Mouse (Mus musculus) neural tube, embryonic 11.5 days (tissue): Measurements from ENCODE around the gene Sox18. TPM values are rescaled to one million over a fixed set of nuclear protein-coding genes. Genes with fewer than 3 reads are reported as not detected.

ENCODE experiments used
- ATAC-seq: fragments of 200-750 bp; cut with Nextera tagmentation; 2 replicates; pipeline ENCODE4 v1.8.0; 2017; ENCODE audit warnings: moderate number of reproducible peaks, mild to moderate bottlenecking, moderate TSS enrichment, moderate library complexity; ENCODE audit not compliant: insufficient read depth, low FRiP score, low TSS enrichment
- DNase-seq: peaks from one replicate; pipeline ENCODE4 v3.0.0-alpha.2; 2015; ENCODE audit warnings: low spot score
- H3K27ac ChIP-seq: fragments of 300-500 bp; sonication (generic); 2 replicates; pipeline ENCODE4 v1.5.1; 2014; ENCODE audit warnings: low read depth, mild to moderate bottlenecking, low read length
- H3K27me3 ChIP-seq: fragments of 300-500 bp; sonication (generic); 2 replicates; pipeline ENCODE4 v1.6.1; 2014; ENCODE audit warnings: mild to moderate bottlenecking, low read length, mixed read lengths; ENCODE audit not compliant: control insufficient read depth, insufficient read depth
- H3K36me3 ChIP-seq: fragments of 300-500 bp; sonication (generic); 2 replicates; pipeline ENCODE4 v1.6.1; 2014; ENCODE audit warnings: mild to moderate bottlenecking, low read length, moderate library complexity, mixed read lengths; ENCODE audit not compliant: control insufficient read depth, insufficient read depth
- H3K4me1 ChIP-seq: fragments of 300-500 bp; sonication (generic); 2 replicates; pipeline ENCODE4 v1.6.1; 2014; ENCODE audit warnings: low read length, mixed read lengths; ENCODE audit not compliant: control insufficient read depth, insufficient read depth
- H3K4me2 ChIP-seq: fragments of 300-500 bp; sonication (generic); 2 replicates; pipeline ENCODE4 v1.6.1; 2014; ENCODE audit warnings: low read depth, mild to moderate bottlenecking, moderate library complexity
- H3K4me3 ChIP-seq: fragments of 300-500 bp; sonication (generic); 2 replicates; pipeline ENCODE4 v1.5.1; 2014; ENCODE audit warnings: low read depth, low read length
- H3K9ac ChIP-seq: fragments of 300-500 bp; sonication (generic); 2 replicates; pipeline ENCODE4 v1.6.1; 2014; ENCODE audit warnings: mild to moderate bottlenecking, low read length
- H3K9me3 ChIP-seq: fragments of 300-500 bp; sonication (generic); 2 replicates; pipeline ENCODE4 v1.6.1; 2016; ENCODE audit warnings: low read length; ENCODE audit not compliant: control insufficient read depth
- WGBS: fragments of 180-500 bp; shearing (Covaris S2); extraction: QIAGEN DNeasy Blood & Tissue Kit; methylation state at CpG from one replicate; pipeline ENCODE4 v1.1.7; 2014; 5-methylcytosine and 5-hydroxymethylcytosine counted together
- polyA plus RNA-seq: library from polyadenylated mRNA; unstranded; fragments of >200 nt; fragmentation: Nextera tagmentation; extraction: Ambion mirVana; gene quantifications from 2 replicates; pipeline ENCODE4 v1.2.1, GENCODE M21; 2014

Gene Sox18
- polyA plus RNA-seq, 1 experiment from 2014 or later = 18.1 TPM

GRCm38 (mm10) chr2:181646626-181647472, 24.6 kb downstream of the Sox18 start:
- peaks cover 8% of the 10 kb centered on the region; the same call in 1 of the 2 replicates for H3K36me3 ChIP-seq

DNA sequence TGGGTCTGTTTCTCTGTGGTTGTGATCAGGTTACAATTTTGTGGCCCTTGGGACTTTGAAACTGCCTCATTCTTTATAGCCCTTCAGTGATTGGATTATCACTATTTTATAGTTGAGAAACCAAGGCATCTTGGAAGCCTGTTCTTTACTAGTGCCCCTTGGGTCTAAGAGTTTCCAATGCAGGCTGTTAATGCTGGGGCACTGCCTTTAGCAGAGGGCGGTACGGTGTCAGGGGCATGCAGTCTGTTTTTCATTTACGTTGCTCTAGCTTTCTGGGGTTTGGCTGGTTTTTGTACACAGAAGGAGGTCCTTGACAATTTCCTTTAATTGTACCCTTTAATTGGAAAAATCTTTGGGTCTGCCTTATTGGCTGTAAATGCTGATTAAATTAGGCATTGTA, 25.8 kb downstream of the Sox18 start:
- Histone ChIP-seq H3K27ac (no peak overlapping the region), H3K4me2 (no peak overlapping the region), H3K9ac (no peak overlapping the region), H3K4me1 (no peaks in the 10 kb centered on the region), H3K36me3 (peaks cover 8% of the 10 kb centered on the region; the same call in 1 of the 2 replicates), H3K9me3 (no peaks in the 10 kb centered on the region), H3K4me3 (no peak overlapping the region), H3K27me3 (no peaks in the 10 kb centered on the region)
- DNase-seq (no peak), ATAC-seq (no peak)
- 97% methylated on average over 3 of the region's 3 CpGs for WGBS

More at GRCm38 (mm10) chr2:181646626-181647472, 24.6 kb downstream of the Sox18 start:
- H3K4me3 ChIP-seq = no peak overlapping the region
- no peaks in the 10 kb centered on the region for H3K9me3 ChIP-seq
- no peak overlapping the region for H3K9ac ChIP-seq
- 86% methylated on average over 6 of the region's 6 CpGs for WGBS
- H3K4me1 ChIP-seq = no peaks in the 10 kb centered on the region
- no peak for ATAC-seq
- H3K4me2 ChIP-seq = no peak overlapping the region
- no peak overlapping the region for H3K27ac ChIP-seq
- no peak for DNase-seq
- H3K27me3 ChIP-seq = no peaks in the 10 kb centered on the region

DNA sequence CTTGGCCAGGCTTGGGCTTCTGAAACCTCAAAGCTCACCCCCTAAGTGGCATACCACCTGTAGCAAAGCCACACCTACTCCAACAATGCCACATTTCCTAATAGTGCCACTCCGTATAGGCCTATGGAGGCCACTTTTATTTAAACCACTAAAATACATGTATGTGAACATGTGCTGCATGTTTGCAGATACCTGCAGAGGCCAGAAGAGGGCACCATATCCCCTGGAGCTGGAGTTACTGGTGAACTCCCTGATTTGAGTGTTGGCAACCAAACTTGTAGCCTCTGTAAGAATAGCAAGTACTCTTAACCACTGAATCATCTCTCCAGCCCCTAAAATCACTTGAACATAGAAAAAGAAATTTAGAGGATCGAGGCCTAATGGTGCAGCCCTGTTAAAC, 27.1 kb downstream of the Sox18 start:
- Histone ChIP-seq H3K36me3 (peaks cover 3% of the 10 kb centered on the region; the same call in 1 of the 2 replicates), H3K4me3 (no peak overlapping the region), H3K27me3 (no peaks in the 10 kb centered on the region), H3K4me1 (no peaks in the 10 kb centered on the region), H3K9me3 (no peaks in the 10 kb centered on the region), H3K9ac (no peak overlapping the region), H3K4me2 (no peak overlapping the region), H3K27ac (no peak overlapping the region)
- WGBS = 89% methylated on average over 2 of the region's 2 CpGs
- peak; percentile 19 for DNase-seq
- no peak for ATAC-seq

GRCm38 (mm10) chr2:181635865-181636264, 35.6 kb downstream of the Sox18 start:
- no peak for DNase-seq
- Histone ChIP-seq H3K4me3 (no peak overlapping the region), H3K9me3 (no peaks in the 10 kb centered on the region), H3K36me3 (peaks cover 18% of the 10 kb centered on the region), H3K27ac (no peak overlapping the region), H3K27me3 (no peaks in the 10 kb centered on the region), H3K4me2 (no peak overlapping the region), H3K4me1 (no peaks in the 10 kb centered on the region), H3K9ac (no peak overlapping the region)
- ATAC-seq = no peak
- WGBS = 93% methylated on average over 3 of the region's 3 CpGs

DNA sequence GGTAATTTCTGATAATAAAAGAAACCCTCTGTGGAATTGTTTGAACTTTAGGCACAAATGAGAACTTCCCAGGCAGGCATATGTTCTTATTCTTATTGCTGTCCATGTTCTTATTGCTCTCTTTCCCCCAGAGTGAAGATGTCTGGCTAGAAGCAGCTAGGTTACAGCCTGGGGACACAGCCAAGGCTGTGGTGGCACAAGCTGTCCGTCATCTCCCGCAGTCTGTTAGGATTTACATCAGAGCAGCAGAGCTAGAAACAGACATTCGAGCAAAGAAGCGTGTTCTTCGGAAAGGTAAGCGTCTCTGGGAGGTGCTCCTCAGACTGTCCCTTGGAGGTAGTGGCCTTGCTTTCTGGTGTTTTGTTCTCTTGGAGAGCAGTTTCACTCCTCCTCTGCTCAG, 38.8 kb downstream of the Sox18 start:
- Histone ChIP-seq H3K4me2 (no peak overlapping the region), H3K9ac (no peak overlapping the region), H3K36me3 (peaks cover 18% of the 10 kb centered on the region), H3K27me3 (no peaks in the 10 kb centered on the region), H3K4me3 (no peak overlapping the region), H3K9me3 (no peaks in the 10 kb centered on the region), H3K27ac (no peak overlapping the region), H3K4me1 (no peaks in the 10 kb centered on the region)
- ATAC-seq (no peak), DNase-seq (no peak)
- 97% methylated on average over 6 of the region's 6 CpGs for WGBS

DNA sequence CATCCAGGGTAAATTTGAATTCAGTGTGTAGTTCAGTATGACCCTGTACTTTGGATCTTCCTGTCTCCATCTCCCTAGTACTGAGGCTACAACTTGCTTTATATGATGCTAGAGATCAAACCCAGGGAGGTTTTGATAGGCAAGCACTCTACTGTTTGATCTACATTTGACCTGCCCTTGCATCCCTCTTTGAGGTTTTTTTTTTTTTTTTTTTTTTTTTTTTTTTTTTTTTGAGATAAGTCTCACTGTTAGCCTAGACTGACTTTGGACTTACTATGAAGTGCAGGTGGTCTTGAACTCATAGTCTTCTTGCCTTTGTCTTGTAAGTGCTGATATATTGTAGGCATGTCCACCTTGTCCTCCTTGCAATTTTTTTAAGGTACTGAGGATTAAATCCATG, 43.0 kb downstream of the Sox18 start:
- peaks cover 7% of the 10 kb centered on the region for H3K36me3 ChIP-seq
- H3K4me1 ChIP-seq = no peaks in the 10 kb centered on the region
- ATAC-seq (no peak), DNase-seq (no peak)
- H3K27ac ChIP-seq = no peak overlapping the region
- H3K4me3 ChIP-seq = no peak overlapping the region
- H3K9ac ChIP-seq = no peak overlapping the region
- H3K27me3 ChIP-seq = no peaks in the 10 kb centered on the region
- no peaks in the 10 kb centered on the region for H3K9me3 ChIP-seq
- H3K4me2 ChIP-seq = no peak overlapping the region

GRCm38 (mm10) chr2:181623401-181623800, 48.0 kb downstream of the Sox18 start:
- H3K9me3 ChIP-seq = no peaks in the 10 kb centered on the region
- DNase-seq = no peak
- H3K27me3 ChIP-seq = no peaks in the 10 kb centered on the region
- no peak for ATAC-seq
- H3K4me2 ChIP-seq = no peak overlapping the region
- H3K27ac ChIP-seq = no peak overlapping the region
- H3K4me1 ChIP-seq = no peaks in the 10 kb centered on the region
- H3K9ac ChIP-seq = no peak overlapping the region
- H3K36me3 ChIP-seq = peaks cover 4% of the 10 kb centered on the region
- no peak overlapping the region for H3K4me3 ChIP-seq

Other genes with a start within 250 kb of the Sox18 start
- gene Zbtb46, start 212.2 kb downstream of the Sox18 start, polyA plus RNA-seq = 20.2 and 21.9 TPM in 2 replicates
- 0.22 TPM in 1 of 2 replicates, not detected in the other for gene Abhd16b, start 178.4 kb downstream of the Sox18 start, polyA plus RNA-seq
- 141 and 142 TPM in 2 replicates for gene Tpd52l2, start 174.5 kb downstream of the Sox18 start, polyA plus RNA-seq
- gene Dnajc5, start 151.2 kb downstream of the Sox18 start, polyA plus RNA-seq = 107 and 120 TPM in 2 replicates
- gene Uckl1, start 86.7 kb downstream of the Sox18 start, polyA plus RNA-seq = 51.8 and 52.2 TPM in 2 replicates
- 74.8 and 85.1 TPM in 2 replicates for gene Prpf6, start 79.8 kb downstream of the Sox18 start, polyA plus RNA-seq
- gene Zfp512b, start 78.8 kb downstream of the Sox18 start, polyA plus RNA-seq = 38.1 and 39.5 TPM in 2 replicates
- gene Samd10, start 72.4 kb downstream of the Sox18 start, polyA plus RNA-seq = 74.6 and 90.1 TPM in 2 replicates
- not detected in 2 replicates for gene Gm29797, start 14.6 kb downstream of the Sox18 start, polyA plus RNA-seq
- 20.9 and 26.6 TPM in 2 replicates for gene Tcea2, start 8.7 kb upstream of the Sox18 start, polyA plus RNA-seq
- 66.6 and 68.9 TPM in 2 replicates for gene Rgs19, start 22.3 kb upstream of the Sox18 start, polyA plus RNA-seq
- gene Lkaaear1, start 26.8 kb upstream of the Sox18 start, polyA plus RNA-seq = not detected in 2 replicates
- gene Oprl1, start 43.4 kb upstream of the Sox18 start, polyA plus RNA-seq = 19.9 and 21.5 TPM in 2 replicates
- gene Myt1, start 91.7 kb upstream of the Sox18 start, polyA plus RNA-seq = 36.6 and 42.3 TPM in 2 replicates
- gene Pcmtd2, start 166.2 kb upstream of the Sox18 start, polyA plus RNA-seq = 31.9 and 33.1 TPM in 2 replicates
- 91.3 and 101 TPM in 2 replicates for gene Polr3k, start 192.7 kb upstream of the Sox18 start, polyA plus RNA-seq